Mouse (Mus musculus) heart, postnatal 0 days (tissue): Measurements from ENCODE around the gene Gm10135. TPM values are rescaled to one million over a fixed set of nuclear protein-coding genes. Genes with fewer than 3 reads are reported as not detected.

ENCODE experiments used
- ATAC-seq: fragments of 200-750 bp; cut with Nextera tagmentation; 2 replicates; pipeline ENCODE4 v1.8.0; 2017; ENCODE audit warnings: low read depth, moderate number of reproducible peaks, moderate library complexity; ENCODE audit not compliant: insufficient read depth
- DNase-seq: peaks from one replicate; pipeline ENCODE4 v3.0.0-alpha.2; 2016; ENCODE audit warnings: low spot score
- H3K27ac ChIP-seq: fragments of 300-500 bp; sonication (generic); 2 replicates; pipeline ENCODE4 v1.5.1; 2014; ENCODE audit warnings: low read depth, mild to moderate bottlenecking
- H3K27me3 ChIP-seq: fragments of 300-500 bp; sonication (generic); 2 replicates; pipeline ENCODE4 v1.6.1; 2014; ENCODE audit warnings: low read length, mixed read lengths; ENCODE audit not compliant: control insufficient read depth, insufficient read depth
- H3K36me3 ChIP-seq: fragments of 300-500 bp; sonication (generic); replicated peaks from 2 replicates; pipeline ENCODE4 v1.6.1; 2014; ENCODE audit warnings: low read length, mixed read lengths; ENCODE audit not compliant: control insufficient read depth, insufficient read depth
- H3K4me1 ChIP-seq: fragments of 300-500 bp; sonication (generic); 2 replicates; pipeline ENCODE4 v1.6.1; 2014; ENCODE audit warnings: antibody characterized with exemption; ENCODE audit not compliant: control insufficient read depth, insufficient read depth
- H3K4me2 ChIP-seq: fragments of 300-500 bp; sonication (generic); 2 replicates; pipeline ENCODE4 v1.6.1; 2014; ENCODE audit warnings: low read depth, mild to moderate bottlenecking, low read length, moderate library complexity
- H3K4me3 ChIP-seq: fragments of 300-500 bp; sonication (generic); 2 replicates; pipeline ENCODE4 v1.5.1; 2014; ENCODE audit warnings: low read depth, low read length
- H3K9ac ChIP-seq: fragments of 300-500 bp; sonication (generic); replicated peaks from 2 replicates; pipeline ENCODE4 v1.6.1; 2014; ENCODE audit warnings: low read depth, low read length, mixed read lengths
- H3K9me3 ChIP-seq: fragments of 300-500 bp; sonication (generic); replicated peaks from 2 replicates; pipeline ENCODE4 v1.6.1; 2016; ENCODE audit warnings: low read length; ENCODE audit not compliant: control insufficient read depth
- CTCF ChIP-seq: IDR thresholded peaks from 2 replicates; pipeline ENCODE4 v1.5.1; 2016; ENCODE audit warnings: antibody characterized with exemption, control low read depth, low read depth
- EP300 ChIP-seq: IDR thresholded peaks from 2 replicates; pipeline ENCODE4 v1.6.1; 2016; ENCODE audit warnings: antibody characterized with exemption, low read depth
- WGBS: fragments of 180-500 bp; shearing (Covaris S2); extraction: QIAGEN DNeasy Blood & Tissue Kit; methylation state at CpG from one replicate; pipeline ENCODE4 v1.1.7; 2014; 5-methylcytosine and 5-hydroxymethylcytosine counted together
- polyA plus RNA-seq: library from polyadenylated mRNA; unstranded; fragments of >200 nt; fragmentation: Nextera tagmentation; extraction: Ambion mirVana; gene quantifications from 2 replicates; pipeline ENCODE4 v1.2.1, GENCODE M21; 2015
- total RNA-seq: library from RNA; depleted of rRNA; stranded (reverse); fragments of >200 nt; gene quantifications from 2 replicates; pipeline ENCODE4 v1.2.3, GENCODE M21; 2014; ENCODE audit warnings: low replicate concordance

Gene Gm10135
- total and polyA plus RNA-seq, 2 experiments from 2014 or later, result not detected

DNA sequence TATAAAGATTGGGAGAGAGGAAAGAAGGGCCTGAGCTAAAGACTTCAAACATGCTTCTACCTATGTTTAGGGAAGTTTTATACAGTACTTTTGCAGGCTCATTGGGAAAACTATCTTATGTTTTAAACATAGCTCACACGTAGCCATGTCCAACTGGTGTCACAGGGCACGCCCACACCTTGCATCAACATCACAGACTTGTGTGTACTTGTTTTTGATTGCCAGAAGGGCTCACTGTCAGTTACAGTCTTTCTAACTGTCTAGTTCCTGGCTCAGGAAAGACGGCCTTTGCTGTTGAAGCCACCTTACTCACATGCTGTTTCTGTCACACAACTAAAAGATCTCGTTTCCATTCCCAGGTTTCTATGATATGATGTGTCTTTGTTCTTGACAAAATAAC lies 2.0 kb upstream of the Gm10135 start:
- DNase-seq (no peak), ATAC-seq (no peak)
- no peak for TF ChIP-seq CTCF
- no peak for TF ChIP-seq EP300
- Histone ChIP-seq H3K9me3 (no peaks in the 10 kb centered on the region), H3K9ac (no peak overlapping the region), H3K4me2 (no peak overlapping the region), H3K27me3 (no peaks in the 10 kb centered on the region), H3K27ac (no peak overlapping the region), H3K4me1 (no peaks in the 10 kb centered on the region), H3K36me3 (peaks cover 74% of the 10 kb centered on the region), H3K4me3 (no peak overlapping the region)
- WGBS, result 71% methylated on average over 4 of the region's 4 CpGs

DNA sequence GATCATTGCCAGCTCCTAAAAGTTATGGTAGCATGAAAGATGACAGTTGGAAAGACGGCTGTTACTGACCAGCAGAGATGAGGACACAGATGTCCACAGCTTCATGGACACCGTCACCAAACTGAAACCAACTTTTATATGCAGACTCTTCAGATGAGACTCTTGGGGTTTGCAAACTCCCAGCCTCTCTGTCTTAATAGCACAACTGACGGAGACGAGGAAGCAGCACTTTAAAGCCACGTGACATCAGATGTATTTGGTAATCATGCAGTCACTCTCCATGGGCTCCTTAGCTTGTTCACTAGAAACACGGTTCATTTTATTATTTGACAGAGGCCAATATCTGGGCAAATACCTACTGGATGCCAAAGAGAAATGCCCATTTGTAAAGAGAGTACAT lies 1.5 kb upstream of the Gm10135 start:
- WGBS, result 90% methylated on average over 6 of the region's 6 CpGs
- H3K9ac ChIP-seq, result no peak overlapping the region
- ATAC-seq, result no peak
- H3K9me3 ChIP-seq, result no peaks in the 10 kb centered on the region
- peaks cover 73% of the 10 kb centered on the region for H3K36me3 ChIP-seq
- no peak overlapping the region for H3K4me3 ChIP-seq
- no peak overlapping the region for H3K4me2 ChIP-seq
- H3K27me3 ChIP-seq, result no peaks in the 10 kb centered on the region
- no peak overlapping the region for H3K27ac ChIP-seq
- no peaks in the 10 kb centered on the region for H3K4me1 ChIP-seq
- no peak for DNase-seq
- TF ChIP-seq EP300 (no peak), CTCF (no peak)

DNA sequence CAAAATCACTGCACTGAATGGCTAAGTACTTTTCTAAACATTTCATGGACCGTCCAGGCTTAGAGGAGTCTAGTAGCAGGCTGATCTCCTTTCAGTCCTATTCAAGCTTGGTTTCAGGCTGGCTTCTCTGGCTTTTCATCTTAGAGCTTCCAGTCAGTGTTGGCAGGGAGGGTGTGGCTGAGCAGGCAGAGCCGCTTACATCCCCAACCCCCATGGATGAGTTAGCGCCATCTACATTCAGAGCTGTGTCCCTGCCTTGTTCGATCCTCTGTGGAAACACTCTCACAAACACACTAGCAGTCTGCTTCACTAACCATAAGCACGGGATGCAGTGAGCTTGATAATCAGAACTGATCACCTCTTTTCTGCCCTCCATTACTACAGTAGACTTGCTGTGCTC lies 1.6 kb downstream of the Gm10135 start:
- H3K36me3 ChIP-seq, result peaks cover 76% of the 10 kb centered on the region
- no peak overlapping the region for H3K9ac ChIP-seq
- no peak overlapping the region for H3K4me3 ChIP-seq
- H3K9me3 ChIP-seq, result no peaks in the 10 kb centered on the region
- H3K27ac ChIP-seq, result no peak overlapping the region
- TF ChIP-seq CTCF (0 out of 2 replicates have a peak, but pooled peaks have one; percentile 23), EP300 (no peak)
- no peaks in the 10 kb centered on the region for H3K27me3 ChIP-seq
- no peak for DNase-seq
- no peak; the same call in 1 of the 2 replicates for ATAC-seq
- H3K4me1 ChIP-seq, result no peaks in the 10 kb centered on the region
- H3K4me2 ChIP-seq, result no peak overlapping the region
- WGBS, result 60% methylated on average over 5 of the region's 5 CpGs

DNA sequence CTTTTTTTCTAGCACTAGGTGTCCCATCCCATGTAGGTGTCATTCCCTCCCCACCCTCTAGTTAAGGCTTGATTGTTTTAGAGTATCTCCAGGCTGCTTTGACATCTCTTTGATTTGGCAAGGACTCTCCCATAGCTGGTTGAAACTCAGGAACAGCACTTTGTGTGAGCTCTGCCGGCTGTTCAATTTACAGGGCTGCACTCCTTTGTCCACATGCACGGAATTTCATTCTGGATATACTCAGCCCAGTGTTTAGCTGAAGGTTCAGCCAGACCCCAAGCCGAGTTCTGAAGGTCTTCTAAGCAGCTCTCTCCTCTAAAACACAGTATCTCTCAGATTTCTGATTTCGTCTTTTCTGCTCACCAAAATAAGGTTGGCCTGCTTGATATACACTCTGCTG lies 2.1 kb downstream of the Gm10135 start:
- Histone ChIP-seq H3K27ac (no peak overlapping the region), H3K9me3 (no peaks in the 10 kb centered on the region), H3K4me1 (no peaks in the 10 kb centered on the region), H3K4me3 (no peak overlapping the region), H3K9ac (no peak overlapping the region), H3K36me3 (peaks cover 77% of the 10 kb centered on the region), H3K4me2 (no peak overlapping the region), H3K27me3 (no peaks in the 10 kb centered on the region)
- no peak for TF ChIP-seq CTCF
- no peak for TF ChIP-seq EP300
- DNase-seq (no peak), ATAC-seq (no peak)
- 52% methylated on average over 4 of the region's 4 CpGs for WGBS

DNA sequence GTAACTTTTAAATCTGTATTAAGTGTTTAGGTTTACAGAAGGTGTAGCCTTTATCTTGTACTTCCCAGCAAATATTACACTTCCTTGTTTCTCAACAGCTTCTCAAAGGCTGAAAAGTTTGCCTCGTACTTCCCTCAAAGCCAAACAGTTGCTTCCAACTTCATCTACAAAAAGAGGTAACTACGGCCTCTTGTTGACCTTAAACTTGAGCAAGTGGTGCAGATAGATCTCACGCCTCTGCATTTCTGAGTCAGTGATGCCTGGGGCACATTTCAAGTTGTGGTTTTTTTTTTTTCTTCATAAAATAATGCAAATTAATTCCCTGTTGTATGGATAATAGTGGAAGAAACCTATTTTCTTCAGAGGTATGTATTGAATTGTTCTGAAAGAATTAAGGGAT lies 8.8 kb downstream of the Gm10135 start:
- Histone ChIP-seq H3K9ac (no peak overlapping the region), H3K4me2 (no peak overlapping the region), H3K27me3 (no peaks in the 10 kb centered on the region), H3K36me3 (peaks cover 51% of the 10 kb centered on the region), H3K4me1 (no peaks in the 10 kb centered on the region), H3K4me3 (no peak overlapping the region), H3K9me3 (no peaks in the 10 kb centered on the region), H3K27ac (no peak overlapping the region)
- DNase-seq (no peak), ATAC-seq (no peak)
- 81% methylated on average over 3 of the region's 3 CpGs for WGBS
- TF ChIP-seq EP300 (no peak), CTCF (no peak)

DNA sequence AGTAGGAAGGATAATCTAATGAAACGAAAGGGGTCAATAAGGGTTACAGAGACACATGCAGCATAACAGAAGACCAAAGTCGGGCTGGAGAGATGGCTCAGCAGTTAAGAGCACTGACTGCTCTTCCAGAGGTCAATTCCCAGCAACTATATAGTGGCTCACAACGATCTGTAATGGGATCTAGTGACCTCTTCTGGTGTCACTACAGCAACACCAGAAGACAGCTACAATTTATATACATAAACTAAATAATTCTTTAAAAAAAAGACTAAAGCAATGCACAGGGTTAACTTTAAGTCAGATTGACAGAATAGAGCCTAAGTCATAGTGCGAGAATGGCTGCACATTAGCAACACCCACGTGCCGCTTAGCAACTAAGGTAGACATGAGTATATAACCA lies 14.4 kb downstream of the Gm10135 start:
- Histone ChIP-seq H3K27me3 (no peaks in the 10 kb centered on the region), H3K27ac (no peak overlapping the region), H3K4me3 (no peak overlapping the region), H3K4me1 (no peaks in the 10 kb centered on the region), H3K36me3 (peaks cover 30% of the 10 kb centered on the region), H3K9ac (no peak overlapping the region), H3K4me2 (no peak overlapping the region), H3K9me3 (no peaks in the 10 kb centered on the region)
- no peak for ATAC-seq
- 78% methylated on average over 6 of the region's 6 CpGs for WGBS
- no peak for TF ChIP-seq EP300
- no peak for TF ChIP-seq CTCF
- no peak for DNase-seq
